Mouse (Mus musculus) c-Kit-positive CD71-positive TER-119-positive erythroid progenitor cells, embryonic 14.5 days (primary cell): ENCODE results near the gene Gm49510.

Experiments
- DNase-seq: peaks from one replicate; pipeline ENCODE4 v3.0.0-alpha.2; 2013; ENCODE audit warnings: low spot score

The Gm49510 gene

DNA sequence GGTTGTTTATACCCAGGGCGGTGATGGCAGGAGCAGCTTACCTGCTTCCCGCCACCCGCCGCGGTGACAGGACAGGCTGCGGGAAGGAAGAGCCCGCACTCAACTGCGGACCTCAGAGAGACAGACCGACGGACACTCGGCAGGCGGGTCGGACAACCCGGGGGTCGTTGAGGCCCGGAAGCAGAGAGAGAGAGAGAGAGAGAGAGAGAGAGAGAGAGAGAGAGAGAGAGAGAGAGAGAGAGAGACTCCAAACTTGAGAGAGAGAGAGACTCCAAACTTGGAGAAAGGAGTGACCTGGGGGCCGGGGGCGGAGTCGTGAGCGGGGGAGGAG lies at the start of gene Gm49510:
Gm49510 (plus strand) TSS at position 259 of the 331 bp plus-strand sequence.
- no peak for DNase-seq

DNA sequence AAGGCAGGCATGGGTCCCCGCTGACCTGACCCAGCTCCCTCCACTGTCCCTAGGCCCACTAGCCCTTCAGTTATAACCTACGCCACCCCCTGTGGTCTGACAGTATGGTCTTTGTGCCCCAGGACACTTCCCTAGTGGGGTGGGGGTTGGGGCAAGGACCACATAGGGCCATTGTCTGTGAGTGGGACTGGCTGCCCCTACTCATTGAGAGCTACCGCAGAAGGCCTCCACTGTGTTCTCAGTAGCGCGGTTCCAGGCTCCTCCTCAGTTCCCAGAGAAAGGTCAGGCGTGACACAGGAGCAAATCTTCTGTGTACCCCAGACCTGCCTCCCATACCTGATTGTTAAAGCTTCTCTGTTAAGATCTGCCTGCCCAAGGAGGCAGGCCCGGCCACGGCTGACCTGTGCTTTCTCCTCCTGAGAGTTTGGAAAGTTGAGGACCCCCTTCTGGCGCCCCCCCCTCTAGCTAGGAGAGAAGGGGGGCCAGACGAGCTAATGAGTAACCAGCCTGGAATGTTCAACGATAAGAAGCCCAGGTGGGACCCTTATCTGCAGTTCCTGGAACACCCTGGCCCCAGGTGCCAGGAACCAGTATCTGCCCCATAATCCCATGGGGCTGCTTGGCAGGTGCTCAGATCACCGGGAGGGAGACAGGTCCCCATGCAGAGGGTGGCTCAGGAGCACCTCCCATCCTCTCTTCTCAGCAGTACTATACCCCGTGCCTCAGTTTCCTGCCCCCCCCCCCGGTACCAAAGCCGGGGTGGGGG lies 49.2 kb upstream of the Gm49510 start:
- no peak for DNase-seq

DNA sequence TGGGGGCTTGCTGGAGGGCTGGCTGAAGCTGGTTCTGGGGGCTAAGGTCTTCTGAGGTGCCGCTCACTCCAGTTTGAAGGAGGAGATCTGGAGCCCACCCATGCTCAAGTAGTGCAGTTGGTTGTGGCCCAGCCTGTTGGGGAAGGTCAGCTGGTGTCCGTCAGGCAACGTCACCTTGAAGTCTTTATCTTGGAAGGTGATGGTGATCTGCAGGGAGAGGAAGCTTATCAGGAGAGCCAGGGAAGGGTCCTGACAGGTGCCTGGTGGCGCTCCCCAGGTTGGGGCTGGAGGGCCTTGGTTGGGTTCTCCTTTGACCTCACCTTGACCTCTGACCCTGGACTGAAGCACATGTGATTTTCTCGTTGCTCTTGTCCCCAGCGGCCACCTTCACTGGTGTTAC lies 48.5 kb upstream of the Gm49510 start:
- no peak for DNase-seq

DNA sequence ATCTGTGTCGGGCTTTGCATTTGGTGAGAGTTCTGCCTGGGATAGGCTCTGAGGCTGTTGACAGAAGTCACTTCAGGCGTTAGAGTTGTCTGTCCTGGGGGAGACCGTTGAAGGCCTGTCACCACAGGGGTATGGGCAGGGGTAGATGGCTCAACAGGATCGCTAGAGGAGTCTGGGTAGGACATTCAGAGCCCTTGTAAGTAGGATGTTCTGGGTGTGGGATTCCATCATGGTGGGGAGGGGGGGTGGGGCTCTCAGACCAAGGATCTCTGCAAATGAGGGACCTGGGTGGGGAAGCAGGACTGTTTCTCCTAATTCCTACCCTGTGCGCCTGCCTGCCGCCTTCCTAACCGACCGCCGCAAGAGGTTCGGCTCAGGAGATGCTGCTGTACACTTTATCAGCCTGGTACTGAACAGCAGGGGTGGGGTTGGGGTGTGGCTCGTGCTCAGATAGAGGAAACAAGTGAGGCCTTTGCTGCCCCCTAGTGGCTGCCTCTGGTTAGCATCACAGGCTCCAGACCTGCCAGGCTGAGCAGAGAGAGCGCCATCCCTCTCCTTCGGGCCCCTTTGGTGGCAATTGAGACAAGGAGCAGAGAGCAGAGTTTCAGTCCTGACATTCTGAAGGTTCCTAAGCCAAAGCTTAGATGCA lies 47.8 kb upstream of the Gm49510 start:
- DNase-seq, result peak; percentile 97

DNA sequence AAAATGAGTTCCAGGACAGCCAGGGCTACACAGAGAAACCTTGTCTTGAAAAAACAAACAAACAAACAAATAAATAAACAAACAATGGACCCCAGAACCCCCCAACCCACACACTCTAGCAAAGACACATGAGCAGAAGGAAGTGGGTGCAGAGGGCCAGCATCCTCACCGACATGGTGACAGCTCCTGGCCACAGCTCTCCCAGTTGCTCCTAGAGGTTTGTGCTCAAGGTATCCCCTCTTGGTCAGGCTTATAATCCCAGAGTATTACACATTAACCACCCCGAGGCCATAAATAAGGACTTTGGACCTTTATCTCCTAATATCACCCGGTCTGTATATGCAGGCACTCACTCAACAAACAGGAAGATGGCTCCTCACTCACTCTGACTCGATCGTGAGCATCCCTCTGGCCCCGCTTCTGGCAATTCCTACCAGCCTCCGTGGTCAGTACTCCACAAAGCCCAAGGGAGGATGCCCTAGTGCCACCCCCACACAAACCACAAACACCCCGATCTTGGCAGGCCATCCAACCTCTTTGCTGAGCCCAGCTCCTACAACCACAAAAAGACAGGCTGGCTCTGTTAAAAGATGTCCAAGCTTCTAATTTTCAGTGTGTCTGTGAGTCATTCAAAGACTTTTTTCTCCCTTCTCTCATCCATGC lies 44.0 kb upstream of the Gm49510 start, which contains the start of gene Lgals2:
Lgals2 (minus strand) TSS at position 227 of the 663 bp plus-strand sequence.
- DNase-seq, result no peak

DNA sequence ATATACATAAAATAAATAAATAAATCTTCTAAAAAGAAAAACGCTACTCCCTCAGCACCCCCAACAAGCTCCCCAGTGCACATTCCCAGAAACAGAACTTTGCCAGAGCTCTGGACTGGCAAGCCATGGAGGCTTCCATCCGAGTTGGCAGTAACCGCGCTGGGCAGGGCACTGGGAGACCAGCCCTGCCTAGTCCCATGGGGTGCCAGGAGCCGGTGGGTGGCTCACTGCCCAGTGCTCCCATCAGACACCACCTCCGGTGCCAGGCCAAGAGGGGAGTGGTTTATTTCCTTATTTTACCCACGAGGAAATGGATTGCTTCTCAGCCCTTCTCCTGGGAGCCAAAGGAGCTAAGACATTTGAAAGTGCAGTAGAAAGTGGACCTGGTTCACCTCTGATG lies 42.5 kb upstream of the Gm49510 start:
- DNase-seq, result no peak

DNA sequence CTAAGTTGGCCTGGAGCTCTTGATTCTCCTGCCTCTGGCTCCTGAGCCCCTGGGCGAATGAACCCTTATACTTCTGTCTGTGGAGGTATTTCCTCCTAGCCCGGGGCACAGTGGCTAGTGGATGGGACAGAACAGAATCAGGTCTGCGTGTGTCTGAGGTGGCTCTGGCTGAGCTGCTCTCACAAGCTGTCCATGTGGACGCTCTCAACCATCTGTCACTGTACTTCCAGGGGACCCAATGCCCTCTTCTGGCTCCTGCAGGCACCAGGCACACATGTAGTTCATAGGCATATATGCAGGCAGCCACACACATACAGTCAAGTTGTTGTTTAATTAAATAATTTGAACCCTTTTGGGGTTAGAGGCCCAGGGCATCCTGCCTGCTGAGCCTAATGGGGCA lies 40.2 kb upstream of the Gm49510 start:
- DNase-seq, result no peak

DNA sequence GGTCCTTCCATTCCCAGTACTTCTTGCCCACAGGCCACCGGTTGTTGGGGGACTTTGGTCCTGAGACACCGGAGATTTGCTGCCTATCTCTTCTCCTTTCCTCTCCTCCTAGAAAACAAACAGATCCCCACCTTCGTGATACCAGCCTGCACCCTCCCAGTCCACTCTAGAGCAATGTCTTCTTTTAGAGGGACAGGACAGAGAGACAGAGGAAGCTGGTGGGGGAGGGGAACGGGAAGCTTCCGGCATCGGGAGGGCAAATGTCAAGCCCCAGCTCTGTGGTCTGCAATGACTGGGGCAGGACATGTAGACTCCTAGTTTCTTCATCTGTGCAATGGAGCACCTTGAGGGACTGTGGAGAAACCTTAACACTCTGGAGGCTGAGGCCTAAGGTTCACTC lies 39.8 kb upstream of the Gm49510 start:
- DNase-seq, result no peak

DNA sequence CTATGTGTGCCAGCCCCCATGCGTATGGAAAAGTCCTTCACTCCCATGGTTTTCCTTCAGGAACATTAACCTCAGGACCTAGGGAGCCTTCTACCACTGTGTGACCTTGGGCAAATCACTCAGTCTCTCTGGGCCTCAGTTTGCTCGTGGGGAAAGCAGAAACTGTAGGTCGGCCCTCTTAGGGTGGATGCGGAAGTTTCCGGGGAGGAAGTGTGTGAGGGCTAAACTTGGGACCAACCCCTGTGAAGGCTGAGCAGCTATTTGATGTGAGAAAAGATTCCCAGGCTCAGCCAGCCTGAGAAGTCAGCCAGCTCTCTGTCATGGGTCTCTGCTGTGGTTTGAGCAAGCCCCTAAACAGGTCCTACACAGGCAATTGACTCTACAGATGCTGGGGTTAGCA lies 37.2 kb upstream of the Gm49510 start:
- no peak for DNase-seq

DNA sequence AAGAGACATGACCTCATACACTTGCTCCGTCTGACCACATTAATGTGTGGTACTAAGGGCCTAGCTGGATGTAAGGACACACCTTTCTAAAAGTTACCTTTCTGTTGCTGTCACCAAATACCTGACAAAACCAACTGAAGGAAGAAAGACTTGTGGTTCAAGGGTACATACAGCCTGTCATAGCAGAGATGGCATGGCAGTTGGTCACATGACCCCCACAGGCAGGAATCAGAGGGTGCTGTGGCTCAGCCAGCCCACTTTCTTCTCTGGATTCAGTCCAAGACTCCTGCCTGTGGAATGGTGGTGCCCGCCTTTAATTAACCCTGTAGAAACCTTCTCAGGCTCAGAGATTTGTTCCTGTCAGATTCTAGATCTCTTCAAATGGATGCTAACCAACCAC lies 36.3 kb upstream of the Gm49510 start:
- DNase-seq, result no peak

DNA sequence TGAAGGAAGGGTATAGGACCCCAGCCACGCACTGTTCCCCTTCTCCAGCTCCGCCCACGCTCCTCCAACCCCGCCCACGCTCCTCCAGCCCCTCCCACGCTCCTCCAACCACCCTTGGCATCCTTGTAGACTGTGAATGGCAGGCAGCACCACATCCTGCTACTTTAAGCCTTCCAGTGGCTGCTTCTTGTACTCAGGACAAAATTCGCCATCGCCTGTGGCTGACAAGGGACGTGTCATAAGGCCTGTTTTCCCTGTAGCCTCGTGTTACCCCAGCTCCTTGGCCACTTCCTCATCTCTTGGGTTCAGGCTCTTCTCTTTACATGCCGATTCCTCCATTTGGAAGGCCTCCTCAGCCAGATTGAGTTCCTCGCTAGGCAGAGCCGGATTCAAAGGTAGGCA lies 35.6 kb upstream of the Gm49510 start:
- no peak for DNase-seq

DNA sequence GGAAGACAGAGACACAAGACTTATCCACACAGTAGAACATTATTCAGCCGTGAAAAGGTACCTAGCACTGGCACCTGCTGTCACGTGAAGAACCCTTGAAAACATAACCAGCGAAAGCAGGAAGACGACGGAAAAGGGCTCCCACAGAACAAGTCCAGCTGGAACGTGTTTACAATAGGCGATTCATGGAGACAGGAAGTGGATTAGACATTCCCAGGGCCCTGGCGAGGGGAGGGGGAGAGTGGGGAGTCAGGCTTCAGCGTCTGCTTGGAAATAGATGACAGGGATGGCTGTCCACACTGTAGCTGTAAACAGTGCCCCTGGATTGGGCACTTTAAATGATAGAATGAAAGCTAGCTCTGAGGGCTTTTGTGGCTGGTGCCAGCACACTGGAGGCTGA lies 31.1 kb upstream of the Gm49510 start:
- DNase-seq, result no peak

DNA sequence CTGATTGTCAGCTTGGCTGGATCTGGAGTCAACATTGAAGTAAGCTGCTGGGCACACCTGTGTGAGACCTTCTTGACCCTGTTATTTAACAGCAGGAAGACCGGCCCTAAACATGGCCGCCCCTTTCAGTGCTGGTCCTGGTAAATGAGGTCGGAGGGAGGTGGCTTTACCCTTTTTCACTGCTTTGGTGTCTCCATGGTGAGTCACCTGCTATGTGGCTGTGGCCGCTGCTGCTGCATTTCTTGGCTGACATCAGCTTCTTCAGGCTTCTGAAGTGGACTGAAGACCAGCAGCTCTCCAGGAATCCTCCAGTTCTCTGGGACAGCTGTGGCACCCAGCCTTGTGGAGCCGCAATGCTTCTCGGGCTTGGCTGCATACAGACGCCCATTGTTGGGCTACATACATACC lies 30.6 kb upstream of the Gm49510 start:
- DNase-seq, result no peak

DNA sequence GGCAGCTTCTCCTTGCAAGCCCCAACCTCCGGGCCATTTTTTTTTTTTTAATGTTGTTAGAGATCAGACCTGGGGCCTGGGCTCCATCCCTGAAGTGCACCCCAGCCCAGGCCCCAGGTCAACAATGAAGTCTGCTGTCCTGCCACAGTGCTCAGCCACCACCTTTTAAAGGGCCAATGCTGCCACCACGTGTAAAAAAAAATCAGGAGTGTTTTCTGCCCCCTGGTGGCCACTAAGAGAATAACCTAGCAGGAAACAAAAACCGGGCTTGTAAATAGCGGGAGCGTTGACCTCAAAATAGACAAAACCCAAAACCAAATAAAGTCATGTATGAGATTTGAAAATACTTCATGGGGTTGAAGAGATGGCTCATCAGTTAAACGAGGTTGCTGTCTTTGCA lies 29.7 kb upstream of the Gm49510 start:
- peak; percentile 64 for DNase-seq

DNA sequence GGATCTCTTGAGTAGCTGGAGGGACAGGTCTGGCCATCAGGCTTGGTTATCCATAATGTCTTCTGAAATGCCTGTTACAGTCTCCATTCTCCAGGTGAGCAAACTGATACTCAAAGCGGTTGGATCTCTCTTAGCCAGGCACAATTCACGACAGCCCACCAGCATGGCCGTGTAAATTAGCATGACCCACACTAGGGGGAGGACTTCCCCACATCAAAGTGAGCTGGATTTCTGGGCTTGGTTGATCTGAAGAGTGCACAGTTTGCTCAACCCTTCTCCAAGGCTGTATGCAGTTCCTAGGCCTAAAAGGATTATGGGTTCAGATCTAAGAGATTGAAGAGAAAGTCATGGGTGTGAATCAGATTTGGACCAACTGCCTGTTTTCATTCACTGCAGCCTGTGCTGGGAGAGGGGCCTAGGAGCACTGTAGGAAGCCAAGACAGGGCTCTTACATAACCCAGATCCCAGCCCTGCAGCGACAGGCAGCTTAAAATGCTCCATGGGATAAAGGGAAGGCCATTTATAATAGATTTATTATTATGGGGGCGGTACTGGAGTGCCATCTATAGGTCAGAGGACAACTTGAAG lies 27.4 kb upstream of the Gm49510 start:
- DNase-seq, result no peak

DNA sequence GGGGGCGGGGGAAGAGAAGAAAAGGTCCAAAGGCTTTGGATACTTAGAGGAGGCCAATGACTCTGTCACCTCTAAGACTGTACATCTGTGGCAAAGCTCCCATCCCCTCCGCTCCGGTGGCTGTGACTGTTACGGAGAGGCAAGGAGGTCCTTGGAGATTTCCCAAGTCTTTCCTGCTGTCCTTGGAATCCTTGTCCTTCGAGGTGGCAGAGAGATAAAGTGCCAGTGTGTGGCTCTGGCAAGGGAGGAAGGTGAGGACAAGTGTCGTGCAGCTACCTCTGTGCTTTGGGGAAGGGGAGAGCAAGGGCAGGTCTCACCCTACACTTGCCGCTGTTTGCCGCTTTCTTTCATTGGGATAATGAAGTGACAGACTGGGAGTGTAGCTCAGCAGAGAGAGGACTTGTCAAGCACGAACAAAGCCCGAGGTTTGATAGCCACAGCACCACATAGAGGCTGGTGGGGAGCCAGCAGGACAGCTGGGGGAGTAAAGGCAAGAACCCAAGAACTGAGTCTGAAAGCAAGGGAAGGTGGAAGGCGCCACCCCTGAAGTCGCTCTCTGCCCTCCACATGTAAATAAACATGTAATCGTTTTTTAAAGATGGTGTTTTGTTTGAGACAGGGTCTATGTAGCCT lies 25.5 kb upstream of the Gm49510 start:
- DNase-seq, result no peak

DNA sequence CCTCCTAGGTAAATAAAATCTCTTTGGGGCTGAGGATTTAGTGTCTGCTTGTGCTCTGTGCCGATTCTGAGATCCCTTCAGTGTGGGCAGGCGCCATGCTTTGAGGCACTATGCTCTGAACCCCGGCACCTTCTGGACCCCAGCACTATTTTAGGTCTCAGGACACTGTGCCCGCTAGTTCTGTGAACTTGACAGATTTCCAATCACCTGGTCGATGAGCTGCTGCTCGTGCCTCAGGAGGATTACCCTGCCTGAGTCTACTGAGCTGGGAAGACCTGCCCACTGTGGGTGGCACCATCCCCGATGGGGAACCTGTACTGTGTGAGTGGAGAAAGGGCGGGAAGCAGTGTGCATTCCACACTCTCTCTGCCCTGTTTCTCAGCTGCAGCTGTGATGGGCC lies 24.5 kb upstream of the Gm49510 start:
- no peak for DNase-seq

DNA sequence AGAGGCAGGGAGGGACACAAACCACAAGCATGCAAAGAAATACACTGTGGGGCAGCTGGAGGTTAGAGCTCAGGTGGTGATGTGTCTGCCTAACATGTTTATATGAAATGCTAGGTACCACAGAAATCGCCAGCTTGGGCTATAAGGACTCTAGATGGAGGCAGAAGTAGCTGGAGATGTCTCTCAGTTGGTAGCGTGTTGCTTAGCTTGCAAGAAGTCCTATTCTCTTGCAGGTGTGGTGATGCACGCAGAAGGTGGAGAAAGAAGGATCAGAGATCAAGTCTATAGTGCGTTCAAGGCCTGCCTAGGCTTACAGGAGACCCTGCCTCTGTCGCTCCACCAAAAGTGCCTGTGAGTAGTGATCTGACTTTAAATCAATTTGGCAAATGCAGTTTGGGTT lies 23.9 kb upstream of the Gm49510 start:
- DNase-seq, result no peak

DNA sequence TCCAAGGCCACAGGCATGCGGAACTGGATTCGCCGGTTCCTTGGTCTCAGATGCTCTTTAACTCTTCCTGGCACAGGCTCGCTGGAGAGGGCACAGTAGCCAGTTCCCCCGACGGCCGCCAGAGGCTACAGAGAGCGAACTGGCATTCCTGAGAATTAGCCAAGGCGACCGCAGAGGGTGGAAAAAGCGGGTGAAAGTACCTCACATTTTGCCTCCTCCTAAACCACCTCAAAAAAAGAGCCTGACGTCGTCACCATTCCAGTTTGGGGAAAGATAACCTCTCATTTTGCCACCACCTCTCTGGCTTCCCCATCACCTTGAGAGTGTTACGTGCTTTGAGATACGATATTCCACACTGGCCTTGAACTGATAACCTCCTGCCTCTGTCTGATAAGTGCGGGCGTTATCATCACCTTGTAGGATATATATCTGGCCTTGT lies 23.2 kb upstream of the Gm49510 start:
- DNase-seq, result peak; percentile 74

DNA sequence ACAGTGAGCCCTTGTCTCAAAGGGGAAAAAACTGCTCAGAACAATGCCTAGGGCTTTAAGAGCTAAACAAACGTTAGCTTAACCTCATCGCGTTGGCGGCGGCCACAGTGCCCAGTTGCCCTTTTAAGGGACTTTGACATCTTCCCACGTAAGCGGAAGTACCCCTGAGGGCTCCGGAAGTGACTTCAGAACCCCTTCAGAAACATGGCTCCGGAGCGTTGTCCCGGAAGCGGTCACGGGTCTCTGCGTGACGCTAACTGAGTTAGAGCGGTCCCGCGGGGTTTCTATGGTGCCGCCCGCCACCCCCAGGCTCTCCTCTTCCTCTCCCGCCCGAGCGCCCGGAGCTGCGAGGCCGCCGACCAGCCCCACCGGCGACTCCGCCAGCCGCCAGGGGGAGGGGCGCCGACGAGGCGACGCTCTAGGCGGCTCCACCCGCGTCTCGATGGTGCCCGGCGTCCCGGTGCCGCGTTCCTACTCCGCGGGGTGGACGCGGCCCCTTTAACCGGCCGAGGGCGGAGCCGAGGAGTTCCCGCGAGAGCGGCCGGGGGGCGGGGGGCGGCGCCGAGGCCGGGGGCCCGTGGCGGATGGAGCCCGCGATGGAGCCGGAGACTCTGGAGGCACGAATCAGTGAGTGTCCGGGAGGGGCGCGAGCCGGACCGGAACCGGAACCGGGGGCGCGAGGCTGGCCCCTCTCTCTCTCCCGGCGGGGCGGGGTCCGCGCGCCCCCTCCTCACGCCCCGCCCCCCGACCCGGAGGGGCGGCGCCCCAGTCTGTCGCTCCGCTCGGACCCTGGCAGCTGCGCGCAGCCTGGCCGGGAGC lies 22.3 kb upstream of the Gm49510 start, which contains the start of gene Gga1:
Gga1 (plus strand) TSS at position 200 of the 819 bp plus-strand sequence.
- peak; percentile 85 for DNase-seq

DNA sequence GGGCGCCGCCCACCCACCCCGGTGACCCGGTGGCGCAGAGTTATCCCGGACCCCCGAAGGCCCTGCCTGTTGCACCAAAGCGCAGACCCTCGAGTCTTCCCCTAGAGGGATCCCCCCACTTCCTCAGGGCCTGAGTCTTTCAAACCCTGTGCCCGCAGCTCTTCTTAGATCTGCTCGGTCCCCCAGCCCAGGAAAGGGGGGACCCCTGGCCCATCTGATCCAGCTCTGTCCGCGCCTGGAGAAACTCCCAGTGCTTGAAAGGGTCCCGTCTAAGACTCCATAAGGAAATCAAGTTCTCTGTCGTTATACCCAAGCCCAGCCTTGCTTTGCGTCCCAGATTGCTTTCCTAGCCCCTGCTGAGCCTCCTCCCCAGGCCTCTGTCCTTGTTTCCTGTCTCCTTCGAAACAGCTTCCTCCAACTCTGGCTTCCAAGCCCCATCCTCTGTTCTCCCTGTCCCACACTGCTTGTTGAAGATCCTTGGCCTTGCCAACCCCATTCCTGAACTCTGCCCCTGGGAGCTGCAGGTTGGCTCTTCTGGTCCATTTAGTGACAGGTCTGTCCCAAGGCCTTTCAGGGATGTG lies 21.6 kb upstream of the Gm49510 start:
- no peak for DNase-seq
